Mouse (Mus musculus) myocyte (in vitro differentiated cells): ENCODE measurements around the gene Cfap73. TPM values are rescaled to one million over a fixed set of nuclear protein-coding genes. Genes with fewer than 3 reads are reported as not detected.

Experiments
- H3K27me3 ChIP-seq: one replicate; pipeline ENCODE4 v1.6.1; 2011; ENCODE audit not compliant: control insufficient read depth, insufficient read depth, insufficient read length
- H3K36me3 ChIP-seq: one replicate; pipeline ENCODE4 v1.6.1; 2011; ENCODE audit not compliant: control insufficient read depth, insufficient read depth
- H3K4me2 ChIP-seq: one replicate; pipeline ENCODE4 v1.6.1; 2011; ENCODE audit warnings: low read depth, control low read depth
- H3K4me3 ChIP-seq: one replicate; pipeline ENCODE4 v1.5.1; 2011; ENCODE audit warnings: mild to moderate bottlenecking, control low read depth, moderate library complexity
- H3K79me2 ChIP-seq: one replicate; pipeline ENCODE4 v1.6.1; 2011; ENCODE audit not compliant: control insufficient read depth, insufficient read depth
- H3ac ChIP-seq: one replicate; pipeline ENCODE4 v1.6.1; 2011; ENCODE audit not compliant: control insufficient read depth, insufficient read length
- CEBPB ChIP-seq: IDR thresholded peaks from 2 replicates; pipeline ENCODE4 v1.6.1; 2011; ENCODE audit warnings: mild to moderate bottlenecking, moderate library complexity; ENCODE audit not compliant: poor library complexity, insufficient read depth, severe bottlenecking
- E2F4 ChIP-seq: IDR thresholded peaks from one replicate; pipeline ENCODE4 v1.6.1; 2011; ENCODE audit warnings: mild to moderate bottlenecking, control low read depth, moderate library complexity; ENCODE audit not compliant: insufficient read depth
- MAX ChIP-seq: IDR thresholded peaks from one replicate; pipeline ENCODE4 v1.6.1; 2011; ENCODE audit warnings: low read depth, mild to moderate bottlenecking, control low read depth
- MYOD1 ChIP-seq, 3 experiments: IDR thresholded peaks; one replicate each; pipeline ENCODE4 v1.6.1; 2011; ENCODE audit warnings: control low read depth in 2 of 3, low read depth in 2 of 3, mild to moderate bottlenecking in 2 of 3, moderate library complexity in 1 of 3; ENCODE audit not compliant: insufficient read length in 2 of 3, control insufficient read depth in 1 of 3
- MYOG ChIP-seq, 3 experiments: IDR thresholded peaks; one replicate each; pipeline ENCODE4 v1.6.1; 2011; ENCODE audit warnings: control low read depth in 2 of 3, low read depth in 2 of 3, mild to moderate bottlenecking in 2 of 3; ENCODE audit not compliant: insufficient read length in 2 of 3, control insufficient read depth in 1 of 3, insufficient read depth in 1 of 3
- POLR2A ChIP-seq: IDR thresholded peaks from one replicate; pipeline ENCODE4 v1.6.1; 2011; ENCODE audit warnings: low read depth, mild to moderate bottlenecking, control low read depth, moderate library complexity; ENCODE audit not compliant: insufficient read length
- POLR2AphosphoS2 ChIP-seq: IDR thresholded peaks from one replicate; pipeline ENCODE4 v1.6.1; 2011; ENCODE audit warnings: low read depth, control low read depth; ENCODE audit not compliant: insufficient read length
- REST ChIP-seq: IDR thresholded peaks from one replicate; pipeline ENCODE4 v1.6.1; 2011; ENCODE audit warnings: mild to moderate bottlenecking, control low read depth, moderate library complexity; ENCODE audit not compliant: insufficient read depth, insufficient read length
- SRF ChIP-seq: IDR thresholded peaks from one replicate; pipeline ENCODE4 v1.6.1; 2011; ENCODE audit warnings: low read depth; ENCODE audit not compliant: control insufficient read depth, insufficient read length
- TCF12 ChIP-seq: IDR thresholded peaks from one replicate; pipeline ENCODE4 v1.6.1; 2011; ENCODE audit warnings: mild to moderate bottlenecking, control low read depth; ENCODE audit not compliant: poor library complexity, insufficient read depth, severe bottlenecking
- TCF3 ChIP-seq: IDR thresholded peaks from one replicate; pipeline ENCODE4 v1.6.1; 2011; ENCODE audit warnings: low read depth, control low read depth; ENCODE audit not compliant: insufficient read length
- USF1 ChIP-seq: IDR thresholded peaks from one replicate; pipeline ENCODE4 v1.6.1; 2011; ENCODE audit warnings: low read depth, mild to moderate bottlenecking, control low read depth, moderate library complexity
- polyA plus RNA-seq: library from polyadenylated mRNA; unstranded; fragments of >200 nt; fragmentation: generic; extraction: Trizol; gene quantifications from one replicate; pipeline ENCODE4 v1.2.1, GENCODE M21; 2012; ENCODE audit warnings: missing spikeins

Gene Cfap73
- polyA plus RNA-seq, 1 experiment, result not detected

DNA sequence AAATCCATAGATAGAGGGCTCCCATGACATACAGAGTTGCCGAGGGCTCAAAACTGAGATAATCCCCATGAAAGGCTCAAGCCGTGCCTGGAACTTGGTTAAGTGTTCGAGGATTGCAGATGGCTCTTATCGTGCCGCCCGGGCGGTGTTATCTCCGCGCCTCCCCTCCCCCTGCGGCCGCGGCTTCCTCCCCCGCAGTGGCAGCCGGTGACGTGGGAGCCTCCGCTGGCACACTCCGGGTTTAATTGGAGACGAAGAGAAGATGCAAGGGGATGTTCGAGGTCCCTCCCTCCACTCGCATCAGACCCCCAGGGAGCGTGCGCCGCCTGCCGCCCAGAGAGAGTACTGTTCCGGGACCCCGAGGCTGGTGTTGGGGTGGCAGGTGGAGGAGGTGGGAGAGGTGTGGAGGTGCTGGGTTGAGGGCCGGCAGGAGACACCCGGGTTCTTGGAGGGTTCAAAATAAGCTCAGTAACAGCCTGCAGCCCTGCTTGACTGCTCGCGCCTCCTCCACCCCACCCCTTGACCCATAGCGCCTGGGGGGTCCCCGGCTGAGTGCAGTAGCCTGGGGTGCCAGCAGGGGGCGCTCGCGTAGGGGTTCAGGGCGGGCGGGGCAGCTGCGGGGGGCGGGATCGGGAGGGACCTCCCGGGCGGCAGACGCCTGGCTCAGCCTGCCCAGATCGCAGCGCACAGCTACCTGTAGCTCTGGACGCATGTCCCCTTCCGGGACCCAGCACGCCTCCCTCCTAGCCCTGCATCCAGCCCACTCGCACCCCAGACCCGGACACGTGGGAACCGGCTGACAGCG is 14.7 kb upstream of the Cfap73 start, which contains the start of gene Rasal1:
Gene Rasal1 (plus strand): TSS at position 244 of the 805 bp plus-strand sequence.
- H3ac ChIP-seq, result no peak within 1 kb of the TSS
- peaks cover 58% of the 10 kb centered on the region for H3K27me3 ChIP-seq
- no peaks in the 10 kb centered on the region for H3K36me3 ChIP-seq
- no peak for TF ChIP-seq REST
- no peak for TF ChIP-seq TCF12
- no peak for TF ChIP-seq CEBPB
- TF ChIP-seq MYOG (IDR thresholded peaks at IDR 0.05; ENCODE audit: control insufficient read depth in 1 of 3, insufficient read depth in 1 of 3, insufficient read length in 2 of 3, low read depth in 2 of 3), result peak in 1 of 3 experiments; percentile 7
- TF ChIP-seq TCF3, result no peak
- H3K4me3 ChIP-seq, result no peak within 1 kb of the TSS
- peak within 1 kb of the TSS; percentile 38 for H3K4me2 ChIP-seq
- H3K79me2 ChIP-seq, result no peaks in the 10 kb centered on the region

GRCm38 (mm10) chr5:120647814-120648491 is 13.9 kb upstream of the Cfap73 start:
- Histone ChIP-seq H3K27me3 (peaks cover 54% of the 10 kb centered on the region), H3K79me2 (no peaks in the 10 kb centered on the region), H3K36me3 (no peaks in the 10 kb centered on the region), H3K4me2 (peak overlapping the region; percentile 38), H3ac (no peak overlapping the region), H3K4me3 (no peak overlapping the region)
- TF ChIP-seq CEBPB, result no peak
- no peak for TF ChIP-seq USF1
- no peak for TF ChIP-seq E2F4
- no peak for TF ChIP-seq SRF
- TF ChIP-seq POLR2A, result no peak
- TF ChIP-seq TCF12, result no peak
- TF ChIP-seq TCF3, result no peak
- no peak for TF ChIP-seq MYOG (IDR thresholded peaks at IDR 0.05; ENCODE audit: control insufficient read depth in 1 of 3, insufficient read depth in 1 of 3, insufficient read length in 2 of 3, low read depth in 2 of 3)
- no peak for TF ChIP-seq MYOD1 (IDR thresholded peaks at IDR 0.05; ENCODE audit: control insufficient read depth in 1 of 3, insufficient read length in 2 of 3, low read depth in 2 of 3)
- no peak for TF ChIP-seq REST
- no peak for TF ChIP-seq MAX

DNA sequence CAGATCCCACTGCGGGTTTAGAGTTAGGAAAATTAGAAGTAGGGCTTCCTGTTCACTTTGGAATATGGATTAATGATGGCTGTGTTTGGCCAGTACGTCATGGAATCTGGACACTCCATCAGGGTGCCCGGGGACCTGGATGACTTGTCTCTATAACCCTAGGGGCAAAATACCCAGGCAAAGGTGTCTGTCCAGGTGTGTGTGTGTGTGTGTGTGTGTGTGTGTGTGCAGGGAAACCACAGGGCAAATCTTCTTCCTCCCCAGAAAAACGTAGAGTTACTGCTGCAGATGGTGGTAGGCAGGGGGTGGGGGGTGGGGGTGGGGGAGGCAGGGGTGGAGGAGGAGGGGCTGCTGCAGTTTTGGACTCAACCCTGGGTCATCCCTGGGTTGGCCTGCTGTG is 13.3 kb upstream of the Cfap73 start:
- Histone ChIP-seq H3K36me3 (no peaks in the 10 kb centered on the region), H3K79me2 (no peaks in the 10 kb centered on the region), H3K4me2 (no peak overlapping the region), H3K27me3 (peaks cover 48% of the 10 kb centered on the region), H3K4me3 (no peak overlapping the region), H3ac (no peak overlapping the region)
- no peak for TF ChIP-seq TCF12
- no peak for TF ChIP-seq USF1
- no peak for TF ChIP-seq TCF3
- no peak for TF ChIP-seq MYOD1 (IDR thresholded peaks at IDR 0.05; ENCODE audit: control insufficient read depth in 1 of 3, insufficient read length in 2 of 3, low read depth in 2 of 3)
- TF ChIP-seq MAX, result no peak
- TF ChIP-seq E2F4, result no peak
- no peak for TF ChIP-seq MYOG (IDR thresholded peaks at IDR 0.05; ENCODE audit: control insufficient read depth in 1 of 3, insufficient read depth in 1 of 3, insufficient read length in 2 of 3, low read depth in 2 of 3)
- TF ChIP-seq POLR2AphosphoS2, result no peak
- no peak for TF ChIP-seq CEBPB
- no peak for TF ChIP-seq POLR2A
- no peak for TF ChIP-seq REST
- no peak for TF ChIP-seq SRF

- Histone ChIP-seq H3K36me3 (no peaks in the 10 kb centered on the region), H3K4me2 (no peak overlapping the region), H3K4me3 (no peak overlapping the region), H3K79me2 (no peaks in the 10 kb centered on the region), H3K27me3 (peaks cover 41% of the 10 kb centered on the region), H3ac (no peak overlapping the region)
- TF ChIP-seq SRF (no peak), E2F4 (no peak), USF1 (no peak), TCF3 (no peak), CEBPB (no peak), TCF12 (no peak)
Observed at GRCm38 (mm10) chr5:120645851-120646250, 11.8 kb upstream of the Cfap73 start.

DNA sequence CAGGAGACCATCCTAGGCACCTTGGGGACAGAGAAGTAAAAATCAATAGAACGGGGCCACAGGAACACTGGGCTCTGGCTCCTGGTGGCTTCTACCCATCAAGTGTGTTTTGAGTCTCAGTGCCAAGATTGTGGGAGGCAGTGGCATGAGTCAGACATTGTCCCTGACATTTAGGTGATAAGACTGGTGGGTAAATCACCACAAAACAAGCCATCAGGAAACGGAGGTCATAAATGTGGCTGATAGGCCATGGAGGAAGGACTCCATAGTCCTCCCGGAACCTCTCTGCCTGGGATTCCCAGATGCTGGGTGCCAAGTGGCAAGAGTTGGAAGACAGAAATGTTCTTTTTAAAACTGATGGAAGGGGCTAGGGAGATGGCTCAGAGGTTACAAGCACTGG is 10.2 kb upstream of the Cfap73 start:
- Histone ChIP-seq H3ac (no peak overlapping the region), H3K27me3 (peaks cover 35% of the 10 kb centered on the region), H3K4me3 (no peak overlapping the region), H3K79me2 (no peaks in the 10 kb centered on the region), H3K36me3 (no peaks in the 10 kb centered on the region), H3K4me2 (peak overlapping the region; percentile 56)
- no peak for TF ChIP-seq POLR2A
- no peak for TF ChIP-seq TCF12
- no peak for TF ChIP-seq MYOD1 (IDR thresholded peaks at IDR 0.05; ENCODE audit: control insufficient read depth in 1 of 3, insufficient read length in 2 of 3, low read depth in 2 of 3)
- TF ChIP-seq POLR2AphosphoS2, result no peak
- TF ChIP-seq SRF, result no peak
- TF ChIP-seq TCF3, result no peak
- no peak for TF ChIP-seq E2F4
- TF ChIP-seq MAX, result no peak
- no peak for TF ChIP-seq MYOG (IDR thresholded peaks at IDR 0.05; ENCODE audit: control insufficient read depth in 1 of 3, insufficient read depth in 1 of 3, insufficient read length in 2 of 3, low read depth in 2 of 3)
- TF ChIP-seq USF1, result no peak
- TF ChIP-seq REST, result no peak
- TF ChIP-seq CEBPB, result no peak
